Mouse (Mus musculus): ENCODE data around the gene Ttc26. TPM values are rescaled to one million over a fixed set of nuclear protein-coding genes. Genes with fewer than 3 reads are reported as not detected.

The Ttc26 gene
- polyA plus RNA-seq, 1 experiment, result 1.9 TPM

- H3K4me3 ChIP-seq (replicated peaks; ENCODE audit: extremely low read depth, low read depth, low read length), result no peak overlapping the region
- WGBS, result 19% methylated on average over 7 of the region's 7 CpGs
- peaks cover 31% of the 10 kb centered on the region for H3K4me1 ChIP-seq (ENCODE audit: control insufficient read depth, insufficient read depth, low read length)
- no peak for TF ChIP-seq POLR2A (IDR thresholded peaks at IDR 0.05; ENCODE audit: borderline replicate concordance, extremely low read depth, low read depth, low read length)
- no peak for TF ChIP-seq CTCF (IDR thresholded peaks at IDR 0.05; ENCODE audit: insufficient read depth, low read length)
- DNase-seq, result peak; percentile 52
Measured at GRCm38 (mm10) chr6:38345796-38346195, 35.5 kb upstream of the Ttc26 start.

- 46% methylated on average over 5 of the region's 5 CpGs for WGBS
- Histone ChIP-seq H3K4me1 (ENCODE audit: control insufficient read depth, insufficient read depth, low read length) (peaks cover 30% of the 10 kb centered on the region), H3K4me3 (replicated peaks; ENCODE audit: extremely low read depth, low read depth, low read length) (no peak overlapping the region)
- TF ChIP-seq POLR2A (IDR thresholded peaks at IDR 0.05; ENCODE audit: borderline replicate concordance, extremely low read depth, low read depth, low read length), result no peak
- TF ChIP-seq CTCF (IDR thresholded peaks at IDR 0.05; ENCODE audit: insufficient read depth, low read length), result no peak
- DNase-seq, result no peak
Measured at GRCm38 (mm10) chr6:38347875-38348274, 33.4 kb upstream of the Ttc26 start.

GRCm38 (mm10) chr6:38348811-38349453 lies 32.3 kb upstream of the Ttc26 start:
- WGBS, result 82% methylated on average over 6 of the region's 6 CpGs
- peaks cover 25% of the 10 kb centered on the region for H3K4me1 ChIP-seq (ENCODE audit: control insufficient read depth, insufficient read depth, low read length)
- H3K4me3 ChIP-seq (replicated peaks; ENCODE audit: extremely low read depth, low read depth, low read length), result no peak overlapping the region

GRCm38 (mm10) chr6:38349806-38350205 lies 31.5 kb upstream of the Ttc26 start:
- no peak for TF ChIP-seq POLR2A (IDR thresholded peaks at IDR 0.05; ENCODE audit: borderline replicate concordance, extremely low read depth, low read depth, low read length)
- TF ChIP-seq CTCF (IDR thresholded peaks at IDR 0.05; ENCODE audit: insufficient read depth, low read length), result no peak
- peaks cover 25% of the 10 kb centered on the region for H3K4me1 ChIP-seq (ENCODE audit: control insufficient read depth, insufficient read depth, low read length)

More at GRCm38 (mm10) chr6:38348811-38349453, 32.3 kb upstream of the Ttc26 start:
- DNase-seq, result no peak
- TF ChIP-seq CTCF (IDR thresholded peaks at IDR 0.05; ENCODE audit: insufficient read depth, low read length), result no peak
- no peak for TF ChIP-seq POLR2A (IDR thresholded peaks at IDR 0.05; ENCODE audit: borderline replicate concordance, extremely low read depth, low read depth, low read length)

GRCm38 (mm10) chr6:38351930-38352329 lies 29.3 kb upstream of the Ttc26 start:
- peak overlapping the region; percentile 5 for H3K4me3 ChIP-seq (replicated peaks; ENCODE audit: extremely low read depth, low read depth, low read length)
- no peak for DNase-seq
- no peak for TF ChIP-seq CTCF (IDR thresholded peaks at IDR 0.05; ENCODE audit: insufficient read depth, low read length)
- TF ChIP-seq POLR2A (IDR thresholded peaks at IDR 0.05; ENCODE audit: borderline replicate concordance, extremely low read depth, low read depth, low read length), result no peak
- WGBS, result 42% methylated on average over 4 of the region's 4 CpGs
- H3K4me1 ChIP-seq (ENCODE audit: control insufficient read depth, insufficient read depth, low read length), result peaks cover 29% of the 10 kb centered on the region

More at GRCm38 (mm10) chr6:38349806-38350205, 31.5 kb upstream of the Ttc26 start:
- no peak for DNase-seq
- H3K4me3 ChIP-seq (replicated peaks; ENCODE audit: extremely low read depth, low read depth, low read length), result no peak overlapping the region
- WGBS, result 64% methylated on average over 9 of the region's 9 CpGs

- TF ChIP-seq POLR2A (IDR thresholded peaks at IDR 0.05; ENCODE audit: borderline replicate concordance, extremely low read depth, low read depth, low read length), result no peak
- 0 out of 2 replicates have a peak, but pooled peaks have one; percentile 6 for TF ChIP-seq CTCF (IDR thresholded peaks at IDR 0.05; ENCODE audit: insufficient read depth, low read length)
- Histone ChIP-seq H3K4me3 (replicated peaks; ENCODE audit: extremely low read depth, low read depth, low read length) (peak overlapping the region; percentile 59), H3K4me1 (ENCODE audit: control insufficient read depth, insufficient read depth, low read length) (peaks cover 28% of the 10 kb centered on the region)
- no peak for DNase-seq
- WGBS, result 18% methylated on average over 10 of the region's 10 CpGs
Measured at GRCm38 (mm10) chr6:38352451-38352850, 28.8 kb upstream of the Ttc26 start.

GRCm38 (mm10) chr6:38353181-38353580 lies 28.1 kb upstream of the Ttc26 start:
- no peak for DNase-seq
- peaks cover 21% of the 10 kb centered on the region; the same call in 1 of the 2 replicates for H3K4me1 ChIP-seq (ENCODE audit: control insufficient read depth, insufficient read depth, low read length)
- H3K4me3 ChIP-seq (replicated peaks; ENCODE audit: extremely low read depth, low read depth, low read length), result peak overlapping the region; percentile 70
- WGBS, result 15% methylated on average over 13 of the region's 13 CpGs
- TF ChIP-seq POLR2A (IDR thresholded peaks at IDR 0.05; ENCODE audit: borderline replicate concordance, extremely low read depth, low read depth, low read length) (no peak), CTCF (IDR thresholded peaks at IDR 0.05; ENCODE audit: insufficient read depth, low read length) (no peak)

GRCm38 (mm10) chr6:38353811-38354722 lies 27.2 kb upstream of the Ttc26 start, which contains the start of gene Zc3hav1:
Zc3hav1 (minus strand) TSS chr6:38354603.
- peak within 1 kb of the TSS; percentile 70 for H3K4me3 ChIP-seq (replicated peaks; ENCODE audit: extremely low read depth, low read depth, low read length)
- H3K4me1 ChIP-seq (ENCODE audit: control insufficient read depth, insufficient read depth, low read length), result peaks cover 21% of the 10 kb centered on the region; the same call in 1 of the 2 replicates
- WGBS, result under 1% methylated on average over 87 of the region's 87 CpGs
- DNase-seq, result peak; percentile 90
- no peak for TF ChIP-seq CTCF (IDR thresholded peaks at IDR 0.05; ENCODE audit: insufficient read depth, low read length)
- TF ChIP-seq POLR2A (IDR thresholded peaks at IDR 0.05; ENCODE audit: borderline replicate concordance, extremely low read depth, low read depth, low read length), result peak; percentile 78

GRCm38 (mm10) chr6:38354723-38355353 lies 26.4 kb upstream of the Ttc26 start:
- WGBS, result 2% methylated on average over 20 of the region's 20 CpGs
- 0 out of 2 replicates have a peak, but pooled peaks have one; percentile 0 for TF ChIP-seq POLR2A (IDR thresholded peaks at IDR 0.05; ENCODE audit: borderline replicate concordance, extremely low read depth, low read depth, low read length)
- TF ChIP-seq CTCF (IDR thresholded peaks at IDR 0.05; ENCODE audit: insufficient read depth, low read length), result no peak
- no peak for DNase-seq

More at GRCm38 (mm10) chr6:38354723-38355353, 26.4 kb upstream of the Ttc26 start:
- H3K4me1 ChIP-seq (ENCODE audit: control insufficient read depth, insufficient read depth, low read length), result peaks cover 17% of the 10 kb centered on the region; the same call in 1 of the 2 replicates
- H3K4me3 ChIP-seq (replicated peaks; ENCODE audit: extremely low read depth, low read depth, low read length), result peak overlapping the region; percentile 70
